Mouse (Mus musculus) mesoderm, embryonic 11.5 days (tissue): ENCODE data around the gene Prkcb.

Source experiments
- DNase-seq: peaks from one replicate; pipeline ENCODE4 v3.0.0-alpha.2; 2012; ENCODE audit warnings: low read depth, low spot score

Prkcb gene

GRCm38 (mm10) chr7:122667903-122668302, 379.4 kb downstream of the Prkcb start:
- DNase-seq, result peak; percentile 66

GRCm38 (mm10) chr7:122670442-122670872, 381.9 kb downstream of the Prkcb start, which contains the start of gene Cacng3:
TSS of gene Cacng3 (plus strand) at chr7:122670492.
- no peak for DNase-seq

- peak; percentile 97 for DNase-seq
Observed at GRCm38 (mm10) chr7:122670873-122671641, 382.5 kb downstream of the Prkcb start.

GRCm38 (mm10) chr7:122672981-122673380, 384.4 kb downstream of the Prkcb start:
- no peak for DNase-seq

DNA sequence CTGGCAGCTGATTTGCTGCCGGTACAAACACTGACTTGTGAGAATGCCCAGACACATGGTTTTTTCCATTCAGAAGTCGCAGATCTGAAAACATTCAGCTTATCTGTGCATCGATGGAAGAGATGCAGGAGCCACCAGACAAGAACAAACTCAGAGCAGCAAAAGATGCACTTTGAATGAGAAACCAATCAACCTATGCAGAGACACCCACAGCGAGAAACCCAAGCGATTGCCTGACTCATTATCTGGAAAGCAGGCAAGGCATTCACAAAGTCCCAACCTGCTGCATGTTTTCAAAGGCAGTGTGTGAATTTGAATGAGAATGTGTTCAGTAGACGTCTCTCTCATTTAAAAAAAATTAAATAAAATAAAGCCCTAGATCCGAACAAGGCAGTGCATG, 386.7 kb downstream of the Prkcb start:
- DNase-seq, result no peak
